Mouse (Mus musculus): Measurements from ENCODE around the gene Rab30. TPM values are rescaled to one million over a fixed set of nuclear protein-coding genes. Genes with fewer than 3 reads are reported as not detected.
A peak's percentile ranks its signal among the peaks of the same experiment; 100 is the strongest.

The Rab30 gene
- polyA plus RNA-seq, 1 experiment from 2014 or later = 7.4 TPM

GRCm38 (mm10) chr7:92806512-92807188 is 65.2 kb downstream of the Rab30 start:
- Histone ChIP-seq H3K36me3 (ENCODE audit: insufficient read depth, low read length) (no peaks in the 10 kb centered on the region), H3K4me1 (ENCODE audit: insufficient read depth, low read length) (no peaks in the 10 kb centered on the region), H3K9me3 (ENCODE audit: low read length) (no peaks in the 10 kb centered on the region), H3K27ac (ENCODE audit: low read length) (no peak overlapping the region), H3K4me2 (replicated peaks; ENCODE audit: low read depth, low read length) (0 out of 2 replicates have a peak overlapping the region, but pooled peaks have one; percentile 17), H3K9ac (replicated peaks; ENCODE audit: low read length) (no peak overlapping the region), H3K27me3 (ENCODE audit: insufficient read depth, low read length) (no peaks in the 10 kb centered on the region), H3K4me3 (ENCODE audit: low read length) (no peak overlapping the region)
- 41% methylated on average over 15 of the region's 15 CpGs for WGBS
- no peak for ATAC-seq (ENCODE audit: low FRiP score, low TSS enrichment)

- Histone ChIP-seq H3K4me2 (replicated peaks; ENCODE audit: low read depth, low read length) (no peak overlapping the region), H3K4me1 (ENCODE audit: insufficient read depth, low read length) (no peaks in the 10 kb centered on the region), H3K27ac (ENCODE audit: low read length) (no peak overlapping the region), H3K27me3 (ENCODE audit: insufficient read depth, low read length) (no peaks in the 10 kb centered on the region), H3K9ac (replicated peaks; ENCODE audit: low read length) (no peak overlapping the region), H3K9me3 (ENCODE audit: low read length) (no peaks in the 10 kb centered on the region), H3K4me3 (ENCODE audit: low read length) (no peak overlapping the region), H3K36me3 (ENCODE audit: insufficient read depth, low read length) (no peaks in the 10 kb centered on the region)
- WGBS = 68% methylated on average over 4 of the region's 4 CpGs
- peak; percentile 35; the same call in 1 of the 2 replicates for ATAC-seq (ENCODE audit: low FRiP score, low TSS enrichment)
Observed at GRCm38 (mm10) chr7:92807482-92807881, 66.1 kb downstream of the Rab30 start.

- Histone ChIP-seq H3K4me2 (replicated peaks; ENCODE audit: low read depth, low read length) (no peak overlapping the region), H3K36me3 (ENCODE audit: insufficient read depth, low read length) (no peaks in the 10 kb centered on the region), H3K4me3 (ENCODE audit: low read length) (no peak overlapping the region), H3K9me3 (ENCODE audit: low read length) (no peaks in the 10 kb centered on the region), H3K9ac (replicated peaks; ENCODE audit: low read length) (no peak overlapping the region), H3K27ac (ENCODE audit: low read length) (no peak overlapping the region), H3K27me3 (ENCODE audit: insufficient read depth, low read length) (no peaks in the 10 kb centered on the region), H3K4me1 (ENCODE audit: insufficient read depth, low read length) (no peaks in the 10 kb centered on the region)
- ATAC-seq (ENCODE audit: low FRiP score, low TSS enrichment) = no peak
- 64% methylated on average over 7 of the region's 7 CpGs for WGBS
Observed at GRCm38 (mm10) chr7:92811667-92812279, 70.4 kb downstream of the Rab30 start.

GRCm38 (mm10) chr7:92817242-92817641 is 75.8 kb downstream of the Rab30 start:
- H3K9me3 ChIP-seq (ENCODE audit: low read length) = no peaks in the 10 kb centered on the region
- no peaks in the 10 kb centered on the region for H3K27me3 ChIP-seq (ENCODE audit: insufficient read depth, low read length)
- H3K4me2 ChIP-seq (replicated peaks; ENCODE audit: low read depth, low read length) = no peak overlapping the region
- H3K27ac ChIP-seq (ENCODE audit: low read length) = no peak overlapping the region
- H3K4me3 ChIP-seq (ENCODE audit: low read length) = no peak overlapping the region
- H3K9ac ChIP-seq (replicated peaks; ENCODE audit: low read length) = no peak overlapping the region
- WGBS = 82% methylated on average over 2 of the region's 2 CpGs
- H3K36me3 ChIP-seq (ENCODE audit: insufficient read depth, low read length) = no peaks in the 10 kb centered on the region
- H3K4me1 ChIP-seq (ENCODE audit: insufficient read depth, low read length) = no peaks in the 10 kb centered on the region
- no peak for ATAC-seq (ENCODE audit: low FRiP score, low TSS enrichment)

GRCm38 (mm10) chr7:92817886-92818285 is 76.5 kb downstream of the Rab30 start:
- Histone ChIP-seq H3K4me1 (ENCODE audit: insufficient read depth, low read length) (no peaks in the 10 kb centered on the region), H3K9me3 (ENCODE audit: low read length) (no peaks in the 10 kb centered on the region), H3K27ac (ENCODE audit: low read length) (no peak overlapping the region), H3K36me3 (ENCODE audit: insufficient read depth, low read length) (no peaks in the 10 kb centered on the region), H3K9ac (replicated peaks; ENCODE audit: low read length) (no peak overlapping the region), H3K27me3 (ENCODE audit: insufficient read depth, low read length) (no peaks in the 10 kb centered on the region), H3K4me2 (replicated peaks; ENCODE audit: low read depth, low read length) (no peak overlapping the region), H3K4me3 (ENCODE audit: low read length) (no peak overlapping the region)
- 79% methylated on average over 9 of the region's 9 CpGs for WGBS
- ATAC-seq (ENCODE audit: low FRiP score, low TSS enrichment) = no peak

GRCm38 (mm10) chr7:92819656-92820055 is 78.3 kb downstream of the Rab30 start:
- H3K4me2 ChIP-seq (replicated peaks; ENCODE audit: low read depth, low read length) = no peak overlapping the region
- 76% methylated on average over 11 of the region's 11 CpGs for WGBS
- no peak for ATAC-seq (ENCODE audit: low FRiP score, low TSS enrichment)

GRCm38 (mm10) chr7:92820410-92820809 is 79.0 kb downstream of the Rab30 start:
- Histone ChIP-seq H3K27ac (ENCODE audit: low read length) (no peak overlapping the region), H3K9me3 (ENCODE audit: low read length) (no peaks in the 10 kb centered on the region), H3K27me3 (ENCODE audit: insufficient read depth, low read length) (no peaks in the 10 kb centered on the region), H3K4me1 (ENCODE audit: insufficient read depth, low read length) (no peaks in the 10 kb centered on the region), H3K36me3 (ENCODE audit: insufficient read depth, low read length) (no peaks in the 10 kb centered on the region), H3K4me2 (replicated peaks; ENCODE audit: low read depth, low read length) (no peak overlapping the region), H3K9ac (replicated peaks; ENCODE audit: low read length) (no peak overlapping the region), H3K4me3 (ENCODE audit: low read length) (no peak overlapping the region)
- WGBS = 100% methylated on average over 1 of the region's 1 CpGs
- no peak for ATAC-seq (ENCODE audit: low FRiP score, low TSS enrichment)

More at GRCm38 (mm10) chr7:92819656-92820055, 78.3 kb downstream of the Rab30 start:
- H3K36me3 ChIP-seq (ENCODE audit: insufficient read depth, low read length) = no peaks in the 10 kb centered on the region
- H3K27ac ChIP-seq (ENCODE audit: low read length) = no peak overlapping the region
- H3K9me3 ChIP-seq (ENCODE audit: low read length) = no peaks in the 10 kb centered on the region
- no peaks in the 10 kb centered on the region for H3K27me3 ChIP-seq (ENCODE audit: insufficient read depth, low read length)
- H3K4me1 ChIP-seq (ENCODE audit: insufficient read depth, low read length) = no peaks in the 10 kb centered on the region
- no peak overlapping the region for H3K9ac ChIP-seq (replicated peaks; ENCODE audit: low read length)
- H3K4me3 ChIP-seq (ENCODE audit: low read length) = no peak overlapping the region

- no peaks in the 10 kb centered on the region for H3K36me3 ChIP-seq (ENCODE audit: insufficient read depth, low read length)
- 74% methylated on average over 7 of the region's 7 CpGs for WGBS
- H3K4me3 ChIP-seq (ENCODE audit: low read length) = no peak overlapping the region
- no peak overlapping the region; the same call in 1 of the 2 replicates for H3K9ac ChIP-seq (replicated peaks; ENCODE audit: low read length)
- no peak overlapping the region for H3K27ac ChIP-seq (ENCODE audit: low read length)
- no peaks in the 10 kb centered on the region for H3K9me3 ChIP-seq (ENCODE audit: low read length)
- no peaks in the 10 kb centered on the region for H3K27me3 ChIP-seq (ENCODE audit: insufficient read depth, low read length)
- no peak for ATAC-seq (ENCODE audit: low FRiP score, low TSS enrichment)
- H3K4me2 ChIP-seq (replicated peaks; ENCODE audit: low read depth, low read length) = no peak overlapping the region
- H3K4me1 ChIP-seq (ENCODE audit: insufficient read depth, low read length) = no peaks in the 10 kb centered on the region
Observed at GRCm38 (mm10) chr7:92820941-92821465, 79.6 kb downstream of the Rab30 start.

GRCm38 (mm10) chr7:92821871-92822270 is 80.5 kb downstream of the Rab30 start:
- no peak overlapping the region for H3K27ac ChIP-seq (ENCODE audit: low read length)
- ATAC-seq (ENCODE audit: low FRiP score, low TSS enrichment) = no peak

More at GRCm38 (mm10) chr7:92821871-92822270, 80.5 kb downstream of the Rab30 start:
- Histone ChIP-seq H3K4me2 (replicated peaks; ENCODE audit: low read depth, low read length) (no peak overlapping the region), H3K9ac (replicated peaks; ENCODE audit: low read length) (no peak overlapping the region), H3K27me3 (ENCODE audit: insufficient read depth, low read length) (no peaks in the 10 kb centered on the region), H3K4me1 (ENCODE audit: insufficient read depth, low read length) (no peaks in the 10 kb centered on the region), H3K4me3 (ENCODE audit: low read length) (no peak overlapping the region), H3K9me3 (ENCODE audit: low read length) (no peaks in the 10 kb centered on the region), H3K36me3 (ENCODE audit: insufficient read depth, low read length) (no peaks in the 10 kb centered on the region)
- WGBS = 40% methylated on average over 4 of the region's 4 CpGs

Measured in kidney, embryonic 16.5 days (tissue).